Mouse (Mus musculus) thymus, adult 2 months (tissue): ENCODE measurements around the gene Zfp592.

Source experiments
- CTCF ChIP-seq: fragments of 200-500 bp; IDR thresholded peaks from 2 replicates; pipeline ENCODE4 v1.5.1; 2012; ENCODE audit warnings: mild to moderate bottlenecking, control low read depth, low read length, moderate library complexity, borderline replicate concordance; ENCODE audit not compliant: control insufficient read depth, poor library complexity, insufficient read depth; ENCODE audit errors: extremely low read depth
- POLR2A ChIP-seq: fragments of 200-500 bp; IDR thresholded peaks from 2 replicates; pipeline ENCODE4 v1.6.1; 2012; ENCODE audit warnings: mild to moderate bottlenecking, low read length, control low read depth, moderate library complexity; ENCODE audit not compliant: control insufficient read depth, poor library complexity, insufficient read depth; ENCODE audit errors: extremely low read depth

GRCm38 (mm10) chr7:81066714-81067113, 73.2 kb downstream of the Zfp592 start:
- TF ChIP-seq CTCF (no peak), POLR2A (no peak)
